24 mouse cellular contexts compared by ENCODE assay signal in genomic region chr4:58887626-58888025, GRCm38 (mm10). TPM values are rescaled to one million over a fixed set of nuclear protein-coding genes. Genes with fewer than 3 reads are reported as not detected.
DNase-seq lines count a peak whose midpoint lies in the region; ATAC-seq and TF ChIP-seq lines count a peak whose summit lies in the region.
"Had no signal": no experiment of that assay in that cellular context is flagged by ENCODE, and none has a peak within 500 bp of the region (broad histone marks: within the 10 kb centered on the region; RNA-seq: fewer than 3 reads in every experiment).

No protein-coding gene starts in this region.

- no peak overlapping the region for H3K4me2 ChIP-seq in heart, embryonic 12.5 days
- no peak overlapping the region for H3K4me2 ChIP-seq in liver, postnatal 0 days (ENCODE audit: low read depth, low read length)
- H3K4me2 ChIP-seq in liver, embryonic 12.5 days: no peak overlapping the region
- H3K4me2 ChIP-seq: forebrain, embryonic 13.5 days; hindbrain, embryonic 14.5 days; limb, embryonic 13.5 days; liver, embryonic 15.5 days; neural tube, embryonic 13.5 days had no signal

- no peaks in the 10 kb centered on the region for H3K27me3 ChIP-seq in heart, embryonic 12.5 days (replicated peaks)
- no peaks in the 10 kb centered on the region for H3K27me3 ChIP-seq in liver, postnatal 0 days (ENCODE audit: insufficient read depth, low read length)
- no peaks in the 10 kb centered on the region for H3K27me3 ChIP-seq in liver, embryonic 12.5 days (replicated peaks)
- H3K27me3 ChIP-seq: forebrain, embryonic 13.5 days; limb, embryonic 13.5 days; liver, embryonic 15.5 days; neural tube, embryonic 13.5 days had no signal

- peak; percentile 30 for TF ChIP-seq CTCF in liver, postnatal 0 days (IDR thresholded peaks at IDR 0.05; ENCODE audit: low read depth)

- H3K27ac ChIP-seq in heart, embryonic 12.5 days (ENCODE audit: poor library complexity, severe bottlenecking): no peak overlapping the region
- no peak overlapping the region for H3K27ac ChIP-seq in liver, postnatal 0 days (ENCODE audit: low read depth)
- no peak overlapping the region for H3K27ac ChIP-seq in liver, embryonic 12.5 days
- H3K27ac ChIP-seq: forebrain, embryonic 13.5 days; hindbrain, embryonic 14.5 days; limb, embryonic 13.5 days; liver, embryonic 15.5 days; midbrain, embryonic 10.5 days; neural tube, embryonic 13.5 days had no signal

- no peak overlapping the region for H3K4me3 ChIP-seq in heart, embryonic 12.5 days
- no peak overlapping the region for H3K4me3 ChIP-seq in liver, postnatal 0 days (ENCODE audit: low read depth, low read length)
- H3K4me3 ChIP-seq in liver, embryonic 12.5 days: no peak overlapping the region
- H3K4me3 ChIP-seq: forebrain, embryonic 13.5 days; limb, embryonic 13.5 days; liver, embryonic 15.5 days; midbrain, embryonic 10.5 days; myocyte; neural tube, embryonic 13.5 days had no signal

- H3K4me1 ChIP-seq in heart, embryonic 12.5 days (replicated peaks): peaks cover 13% of the 10 kb centered on the region
- peaks cover 7% of the 10 kb centered on the region for H3K4me1 ChIP-seq in liver, postnatal 0 days (ENCODE audit: insufficient read depth)
- H3K4me1 ChIP-seq in liver, embryonic 12.5 days: peaks cover 58% of the 10 kb centered on the region
- H3K4me1 ChIP-seq: forebrain, embryonic 13.5 days; midbrain, embryonic 10.5 days; neural tube, embryonic 13.5 days had no signal

- peak; percentile 44 for DNase-seq in adrenal gland, adult 2 months
- no peak for DNase-seq in adrenal gland, postnatal 4 days (ENCODE audit: low spot score in 2 of 2)
- DNase-seq in heart, adult 8-10 months (ENCODE audit: low spot score): peak; percentile 30
- no peak for DNase-seq in liver, postnatal 0 days
- peak; percentile 31 for DNase-seq in brain, adult 2 months (ENCODE audit: low read depth, low spot score)
- DNase-seq in frontal cortex, postnatal 10 days (ENCODE audit: low spot score in 2 of 2): no peak
- DNase-seq: cerebellum, adult 9-10 months; kidney, adult 2 months; kidney, postnatal 10 days; retina, postnatal 1 day; right cerebral cortex, postnatal 25 days; thymus, postnatal 25 days had no signal

- no peak for TF ChIP-seq EP300 in liver, postnatal 0 days (IDR thresholded peaks at IDR 0.05; ENCODE audit: low read depth)

- ATAC-seq in heart, embryonic 12.5 days (ENCODE audit: insufficient number of reproducible peaks, low FRiP score): no peak
- peak; percentile 78 for ATAC-seq in liver, postnatal 0 days
- no peak for ATAC-seq in liver, embryonic 12.5 days
- ATAC-seq: forebrain, embryonic 13.5 days; midbrain, embryonic 16.5 days had no signal

- WGBS in heart, embryonic 12.5 days: 64% methylated on average over 3 of the region's 3 CpGs
- 50% methylated on average over 3 of the region's 3 CpGs for WGBS in liver, postnatal 0 days (ENCODE audit: insufficient replicate concordance)
- 36% methylated on average over 3 of the region's 3 CpGs for WGBS in liver, embryonic 12.5 days (ENCODE audit: insufficient replicate concordance)

- H3K36me3 ChIP-seq in heart, embryonic 12.5 days: no peaks in the 10 kb centered on the region
- H3K36me3 ChIP-seq in liver, postnatal 0 days (replicated peaks; ENCODE audit: insufficient read depth, low read length): no peaks in the 10 kb centered on the region; the same call in 1 of the 2 replicates
- 0 out of 2 replicates have a peak, but pooled peaks cover 5% of the 10 kb centered on the region for H3K36me3 ChIP-seq in liver, embryonic 12.5 days
- H3K36me3 ChIP-seq: limb, embryonic 13.5 days; liver, embryonic 15.5 days; neural tube, embryonic 13.5 days had no signal

- H3K9me3 ChIP-seq in heart, embryonic 12.5 days (replicated peaks): no peaks in the 10 kb centered on the region
- H3K9me3 ChIP-seq in liver, postnatal 0 days (ENCODE audit: low read length): no peaks in the 10 kb centered on the region
- H3K9me3 ChIP-seq in liver, embryonic 12.5 days (replicated peaks): no peaks in the 10 kb centered on the region
- H3K9me3 ChIP-seq: forebrain, embryonic 13.5 days; limb, embryonic 13.5 days; liver, embryonic 15.5 days; midbrain, embryonic 10.5 days; neural tube, embryonic 13.5 days had no signal

- no peak overlapping the region for H3K9ac ChIP-seq in heart, embryonic 12.5 days
- no peak overlapping the region for H3K9ac ChIP-seq in liver, postnatal 0 days (replicated peaks)
- no peak overlapping the region for H3K9ac ChIP-seq in liver, embryonic 12.5 days
- H3K9ac ChIP-seq: forebrain, embryonic 13.5 days; hindbrain, embryonic 14.5 days; limb, embryonic 13.5 days; liver, embryonic 15.5 days; neural tube, embryonic 13.5 days had no signal

RNA-seq across cellular contexts. Expression of gene Ecpas, which starts 24.9 kb away (rescaled TPM):
- 100 to 1,000 TPM; 132 to 194 TPM for total RNA-seq in adrenal gland, adult 2 months (2021)
- polyA plus RNA-seq in adrenal gland, adult 2 months (2012; rRNA removed): 55.6 and 63.9 TPM in 2 replicates
- total RNA-seq in adrenal gland, postnatal 4 days (2021): 100 to 1,000 TPM; 144 to 150 TPM
- total RNA-seq in heart, adult 8-10 months (2022): 100 to 1,000 TPM; 184 to 228 (median 192) TPM
- 40.1 and 40.6 TPM in 2 replicates for polyA plus RNA-seq in heart, embryonic 12.5 days (2016; fragmentation: Nextera tagmentation; extraction: Ambion mirVana)
- polyA plus RNA-seq in liver, postnatal 0 days (2015; fragmentation: Nextera tagmentation; extraction: Ambion mirVana): 9.1 and 13.0 TPM in 2 replicates
- 30.1 and 35.2 TPM in 2 replicates for polyA plus RNA-seq in liver, embryonic 12.5 days (2016; fragmentation: Nextera tagmentation; extraction: Ambion mirVana)

RNA-seq across cellular contexts. Expression of gene Zkscan16, which starts 55.8 kb away (rescaled TPM):
- total RNA-seq in adrenal gland, adult 2 months (2021): 1 to 10 TPM; 3.1 to 3.5 TPM
- 0.17 TPM in 1 of 2 replicates, not detected in the other for polyA plus RNA-seq in adrenal gland, adult 2 months (2012; rRNA removed)
- 1 to 10 TPM; 3.1 to 4.3 TPM for total RNA-seq in adrenal gland, postnatal 4 days (2021)
- under 1 TPM; 0.11 to 0.25 (median 0.19) TPM for total RNA-seq in heart, adult 8-10 months (2022)
- 0.38 and 0.62 TPM in 2 replicates for polyA plus RNA-seq in heart, embryonic 12.5 days (2016; fragmentation: Nextera tagmentation; extraction: Ambion mirVana)
- 0.06 TPM in 1 of 2 replicates, not detected in the other for polyA plus RNA-seq in liver, postnatal 0 days (2015; fragmentation: Nextera tagmentation; extraction: Ambion mirVana)
- 0.12 and 0.14 TPM in 2 replicates for polyA plus RNA-seq in liver, embryonic 12.5 days (2016; fragmentation: Nextera tagmentation; extraction: Ambion mirVana)
- total RNA-seq: granulocyte monocyte progenitor cell, adult 5-6 weeks had no signal
- polyA plus RNA-seq: heart, embryonic 16.5 days; myocyte had no signal

Comparison
In these comparisons a context has a peak if more than half of its experiments do, and no peak if none do; other contexts are left out.
1. DNase-seq: peak in adrenal gland, adult 2 months (single experiment), heart, adult 8-10 months (single experiment) and brain, adult 2 months (single experiment); none in adrenal gland, postnatal 4 days (0 of 2), liver, postnatal 0 days (single experiment) and frontal cortex, postnatal 10 days (0 of 2).